Mouse (Mus musculus) left cerebral cortex, postnatal 14 days (tissue): Measurements from ENCODE around the gene Fgf12. TPM values are rescaled to one million over a fixed set of nuclear protein-coding genes. Genes with fewer than 3 reads are reported as not detected.

Source experiments
- DNase-seq, 2 experiments: peaks; one replicate each; pipeline ENCODE4 v3.0.0; 2021 to 2022; ENCODE audit warnings: low spot score in 2 of 2, mixed read lengths in 1 of 2
- intact Hi-C: fragments of 180-260 bp; cut with DNase I; formaldehyde crosslinking; loops from one replicate; pipeline ENCODE4 v1.15.1; 2025
- long read RNA-seq, 2 experiments: library from polyadenylated mRNA; stranded (forward); transcript quantifications; one replicate each; pipeline ENCODE4 v2.0.0; 2021
- total RNA-seq, 2 experiments: library from RNA; stranded (reverse); gene quantifications; 2 replicates each; pipeline ENCODE4 v1.2.3; 2021

Fgf12 gene
- 100 to 1,000 TPM; 284 to 306 TPM for total RNA-seq
- long read RNA-seq, experiment 1, full-length matches to known transcripts, result 5 of 65 reads
- long read RNA-seq, experiment 1, partial matches to known transcripts, result 26 of 65 reads
- long read RNA-seq, experiment 1, other reads (novel, unspliced or antisense), result 34 of 65 reads
- long read RNA-seq, experiment 2, full-length matches to known transcripts, result 11 of 62 reads
- long read RNA-seq, experiment 2, partial matches to known transcripts, result 24 of 62 reads
- long read RNA-seq, experiment 2, other reads (novel, unspliced or antisense), result 27 of 62 reads

- DNase-seq, result peak; percentile 39
- intact Hi-C loops, result loop anchor here (5.0 kb wide), 1 partner anchor 155 kb away; no protein-coding TSS in a partner anchor
Observed at GRCm38 (mm10) chr16:28752638-28753118, at the start of gene Fgf12. Fgf12 (minus strand) TSS chr16:28753068.

DNA sequence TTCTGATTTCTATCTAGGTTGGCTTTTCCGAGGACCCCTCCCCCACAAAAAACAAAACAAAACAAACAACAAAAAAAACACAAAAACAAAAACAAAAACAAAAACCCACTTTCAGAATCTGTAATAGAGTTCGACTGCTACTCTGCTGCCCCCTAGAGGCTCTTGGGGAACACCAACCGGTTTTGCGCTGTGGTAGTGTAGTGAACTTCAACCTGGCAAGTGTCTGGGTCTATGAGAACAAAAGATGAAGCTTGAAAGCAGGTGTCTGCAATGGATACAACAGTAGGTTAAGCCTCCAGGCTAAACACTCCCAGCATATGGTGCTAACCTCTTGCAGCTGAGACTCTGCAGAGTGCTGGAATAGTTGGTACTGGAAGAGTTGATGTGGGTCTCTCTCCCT lies 40.2 kb upstream of the Fgf12 start:
- intact Hi-C loops, result loop anchor here (10.0 kb wide), 1 partner anchor 278 kb away; no protein-coding TSS in a partner anchor
- peak; percentile 15 to 39 for DNase-seq

GRCm38 (mm10) chr16:28770276-28770675 lies 17.4 kb upstream of the Fgf12 start:
- intact Hi-C loops, result no loop called here
- no peak for DNase-seq

GRCm38 (mm10) chr16:28761417-28761976 lies 8.6 kb upstream of the Fgf12 start:
- intact Hi-C loops, result no loop called here
- DNase-seq, result no peak

- intact Hi-C loops, result loop anchor here (5.0 kb wide), 1 partner anchor 156 kb away; no protein-coding TSS in a partner anchor
Observed at GRCm38 (mm10) chr16:28753124-28753917, 453 bp upstream of the Fgf12 start.

DNA sequence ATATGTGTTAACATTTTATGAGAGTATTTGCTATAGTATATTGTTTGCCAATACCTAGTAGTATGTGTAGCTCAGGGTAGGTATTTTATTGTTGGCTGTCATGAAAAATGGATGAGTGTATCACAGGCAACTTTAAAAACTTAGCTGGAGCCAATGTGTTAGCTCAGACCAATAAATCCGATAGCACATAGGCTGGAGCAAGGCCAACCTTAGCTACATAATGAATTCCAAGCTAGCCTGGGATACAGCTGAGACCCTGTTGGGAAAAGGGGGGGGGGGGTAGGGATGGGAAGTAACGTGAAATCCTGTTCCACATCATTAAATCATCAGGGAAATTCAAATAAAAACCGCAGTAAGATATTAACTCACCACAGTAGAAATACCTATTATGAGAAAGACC lies 18.4 kb downstream of the Fgf12 start:
- DNase-seq, result no peak
- intact Hi-C loops, result no loop called here

More at GRCm38 (mm10) chr16:28753124-28753917, 453 bp upstream of the Fgf12 start:
- DNase-seq, result peak; percentile 90 to 94

GRCm38 (mm10) chr16:28726792-28727191 lies 26.1 kb downstream of the Fgf12 start:
- intact Hi-C loops, result no loop called here
- no peak for DNase-seq

- DNase-seq, result no peak
- intact Hi-C loops, result no loop called here
Observed at GRCm38 (mm10) chr16:28706623-28707022, 46.2 kb downstream of the Fgf12 start.

GRCm38 (mm10) chr16:28700346-28700745 lies 52.5 kb downstream of the Fgf12 start:
- intact Hi-C loops, result no loop called here

GRCm38 (mm10) chr16:28696851-28697250 lies 56.0 kb downstream of the Fgf12 start:
- DNase-seq, result peak in 1 of 2 experiments; percentile 19
- intact Hi-C loops, result no loop called here

More at GRCm38 (mm10) chr16:28700346-28700745, 52.5 kb downstream of the Fgf12 start:
- no peak for DNase-seq

GRCm38 (mm10) chr16:28694113-28694899 lies 58.6 kb downstream of the Fgf12 start:
- intact Hi-C loops, result no loop called here
- DNase-seq, result peak in 1 of 2 experiments; percentile 16

DNA sequence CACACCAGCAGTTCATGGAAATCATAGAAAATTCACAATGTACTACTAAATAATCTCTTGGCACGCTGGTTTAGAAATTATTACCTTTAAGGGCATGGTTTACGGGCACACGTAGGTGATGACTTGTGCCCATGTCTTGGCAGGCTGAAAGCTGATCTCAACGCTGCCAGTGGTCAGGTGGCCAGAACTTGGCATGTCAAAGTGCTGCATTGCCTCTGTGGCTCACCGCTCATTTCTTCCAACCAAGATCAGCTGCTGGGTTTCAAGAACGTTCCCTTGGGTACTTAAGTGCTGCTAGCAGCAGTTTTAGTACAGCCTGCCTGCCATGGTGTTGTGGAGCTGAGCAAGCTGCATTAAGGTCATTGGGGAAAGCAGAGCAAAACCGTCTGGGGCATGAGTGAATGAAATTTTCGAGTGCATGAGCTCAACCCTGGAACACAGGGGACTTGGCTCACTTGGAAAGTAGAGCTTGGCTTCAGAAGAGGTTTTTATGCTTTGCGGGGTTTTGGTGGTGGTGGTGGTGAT lies 63.9 kb downstream of the Fgf12 start:
- intact Hi-C loops, result no loop called here
- no peak for DNase-seq

DNA sequence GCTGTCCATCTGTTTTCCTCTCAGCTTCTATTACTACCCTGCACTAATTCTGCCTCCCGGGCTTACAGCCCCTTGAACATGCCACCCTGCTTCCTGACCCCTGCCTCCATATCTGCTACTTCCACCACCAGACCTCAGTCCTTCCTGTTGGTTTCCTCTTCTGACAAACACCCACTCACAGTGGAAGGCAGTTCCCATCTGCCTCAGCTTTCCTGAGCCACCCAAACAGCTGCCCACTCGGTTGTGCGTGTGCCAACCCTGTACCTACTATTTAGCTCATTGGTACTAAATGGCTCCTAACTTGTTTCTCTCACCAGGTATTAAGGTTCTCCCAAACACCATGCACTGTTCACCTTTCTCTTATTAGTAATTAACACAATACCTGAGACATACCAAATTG lies 71.2 kb downstream of the Fgf12 start:
- peak; percentile 14 to 15 for DNase-seq
- intact Hi-C loops, result no loop called here

GRCm38 (mm10) chr16:28668815-28669347 lies 84.0 kb downstream of the Fgf12 start:
- intact Hi-C loops, result no loop called here
- no peak for DNase-seq

DNA sequence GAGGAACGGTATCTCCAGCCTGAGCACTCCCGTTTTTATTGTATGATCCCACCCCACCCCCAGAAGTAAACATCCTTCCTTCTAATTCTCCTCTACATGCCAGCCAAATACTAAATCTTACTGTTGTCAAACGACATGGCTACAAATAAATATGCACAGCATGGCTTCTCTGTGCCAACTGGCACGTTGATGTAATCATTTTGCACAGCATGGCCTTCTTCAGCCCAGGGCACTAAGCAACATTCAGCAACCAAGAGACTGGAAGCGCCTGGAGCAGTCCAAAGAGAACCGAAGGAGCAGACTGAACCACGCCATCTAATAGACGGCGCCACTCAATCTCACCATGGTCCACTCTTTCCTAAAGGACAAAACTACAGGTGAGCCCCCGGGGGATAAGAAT lies 100.2 kb downstream of the Fgf12 start:
- intact Hi-C loops, result no loop called here
- DNase-seq, result no peak

GRCm38 (mm10) chr16:28650589-28650988 lies 102.3 kb downstream of the Fgf12 start:
- DNase-seq, result no peak
- intact Hi-C loops, result no loop called here

- intact Hi-C loops, result no loop called here
Observed at GRCm38 (mm10) chr16:28645030-28645429, 107.8 kb downstream of the Fgf12 start.

DNA sequence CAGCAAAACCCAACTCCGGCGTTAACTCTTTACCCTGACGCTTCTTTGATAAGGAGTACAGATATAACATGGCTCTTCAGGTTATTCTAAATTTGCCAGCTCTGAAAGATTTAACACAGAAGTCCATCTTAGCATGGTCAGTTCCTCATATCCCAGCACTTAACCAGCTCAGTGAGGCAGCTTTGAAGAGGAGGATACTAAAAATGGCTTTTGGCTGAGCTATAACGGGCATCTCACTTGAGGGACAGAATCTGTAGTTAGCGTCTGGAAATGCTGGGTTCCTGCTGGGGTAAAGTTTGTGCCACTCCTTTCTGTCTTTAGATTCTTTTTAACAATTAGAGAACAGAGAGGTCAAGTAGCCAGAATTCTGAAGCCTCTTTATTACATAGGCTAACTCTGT lies 121.1 kb downstream of the Fgf12 start:
- DNase-seq, result peak in 1 of 2 experiments; percentile 27
- intact Hi-C loops, result no loop called here

More at GRCm38 (mm10) chr16:28645030-28645429, 107.8 kb downstream of the Fgf12 start:
- DNase-seq, result no peak
